Mouse (Mus musculus) small intestine, adult 2 months (tissue): Measurements from ENCODE around the gene Pex11b.

Experiments used
- CTCF ChIP-seq: fragments of 200-500 bp; IDR thresholded peaks from 2 replicates; pipeline ENCODE4 v1.5.1; 2012; ENCODE audit warnings: low read depth, mild to moderate bottlenecking, control low read depth, inconsistent platforms, low read length, moderate library complexity, mixed read lengths; ENCODE audit not compliant: insufficient replicate concordance, insufficient read length; ENCODE audit errors: extremely low read depth
- POLR2A ChIP-seq: fragments of 200-500 bp; IDR thresholded peaks from 2 replicates; pipeline ENCODE4 v1.6.1; 2012; ENCODE audit warnings: low read depth, mild to moderate bottlenecking, control low read depth, inconsistent platforms, low read length, moderate library complexity

DNA sequence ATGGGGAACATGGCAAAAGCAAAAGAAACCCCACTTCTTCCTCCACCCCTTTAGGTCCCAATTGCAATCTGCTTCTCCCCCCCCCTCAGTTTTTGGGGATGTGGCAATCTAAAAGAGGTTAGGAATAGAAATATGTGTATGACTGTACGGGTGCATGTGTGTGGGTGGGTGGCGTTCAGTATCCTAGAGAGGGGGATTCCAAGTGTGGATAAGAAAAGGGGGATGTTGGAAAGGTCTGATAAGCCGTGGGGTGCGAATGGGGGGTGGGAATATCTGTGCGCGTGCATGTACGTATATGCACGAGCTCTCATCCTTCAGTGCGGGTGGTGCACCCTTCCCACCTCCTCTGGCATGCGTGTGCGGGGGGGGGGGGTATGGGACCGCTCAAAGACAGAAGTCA, 38.3 kb upstream of the Pex11b start:
- no peak for TF ChIP-seq CTCF
- no peak for TF ChIP-seq POLR2A
